Mouse (Mus musculus): ENCODE data around the gene Inpp4b.

GRCm38 (mm10) chr8:81884195-81884594 is 541.8 kb downstream of the Inpp4b start:
- TF ChIP-seq CTCF (IDR thresholded peaks at IDR 0.05; ENCODE audit: insufficient read depth, low read depth, low read length), result no peak
- no peak for TF ChIP-seq POLR2A (IDR thresholded peaks at IDR 0.05; ENCODE audit: insufficient read depth, low read depth, low read length)

Data from olfactory bulb, adult 2 months (tissue).